Mouse (Mus musculus) erythroblast, embryonic 14.5 days (primary cell): ENCODE data around the gene Utf1.

Experiments
- GATA1 ChIP-seq: IDR thresholded peaks from 2 replicates; pipeline ENCODE4 v1.6.1; 2012; ENCODE audit warnings: low read length, inconsistent platforms, mixed read lengths
- TAL1 ChIP-seq: IDR thresholded peaks from 3 replicates; pipeline ENCODE4 v1.6.1; 2012; ENCODE audit warnings: low read length, inconsistent platforms, mixed read lengths

DNA sequence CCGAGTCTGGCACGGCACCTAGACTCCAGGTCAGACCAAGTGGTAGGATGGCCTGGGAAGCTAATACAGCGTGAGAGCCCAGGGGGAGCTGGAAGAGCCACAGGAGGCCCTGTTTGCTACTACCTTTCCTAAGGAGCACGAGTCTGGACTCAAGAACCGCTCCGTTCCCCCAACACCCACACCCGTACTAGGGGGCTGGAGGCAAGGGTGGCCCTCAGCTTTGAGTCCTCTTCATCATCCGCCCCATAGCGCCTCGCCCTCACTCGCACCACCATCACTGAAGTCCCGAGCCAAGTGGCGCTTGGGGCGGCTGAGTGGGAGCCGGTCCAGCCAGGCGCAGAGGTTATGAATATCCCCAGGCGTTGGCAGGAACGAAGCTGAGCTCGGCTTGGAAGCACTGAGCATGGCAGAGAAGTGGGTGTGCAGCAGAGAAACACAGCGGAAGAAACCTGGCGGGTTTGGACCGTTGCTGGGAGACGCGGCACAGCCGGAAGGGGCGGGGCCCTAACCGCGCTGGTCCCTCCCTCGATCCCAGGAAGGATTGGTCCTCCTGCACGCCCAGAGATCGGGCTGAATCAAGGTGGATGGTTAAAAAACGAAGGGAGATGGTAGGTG is 34.8 kb downstream of the Utf1 start, which contains the start of gene 6430531B16Rik:
- TF ChIP-seq GATA1, result no peak
- no peak for TF ChIP-seq TAL1
